Mouse (Mus musculus) lung, postnatal 10 days (tissue): ENCODE results near the gene Prss29.

Source experiments
- DNase-seq: peaks from one replicate; pipeline ENCODE4 v3.0.0; 2021

The Prss29 gene

GRCm38 (mm10) chr17:25318354-25318753 lies at the start of gene Prss29:
Gene Prss29, plus strand, starts transcription at chr17:25318654.
- no peak for DNase-seq

- no peak for DNase-seq
Measured at GRCm38 (mm10) chr17:25270795-25271335, 47.6 kb upstream of the Prss29 start.

GRCm38 (mm10) chr17:25272326-25272725 lies 46.1 kb upstream of the Prss29 start:
- peak; percentile 44 for DNase-seq

GRCm38 (mm10) chr17:25272951-25273705 lies 45.3 kb upstream of the Prss29 start:
- peak; percentile 91 for DNase-seq

GRCm38 (mm10) chr17:25273706-25274501 lies 44.5 kb upstream of the Prss29 start:
- DNase-seq: peak; percentile 97

- DNase-seq: no peak
Measured at GRCm38 (mm10) chr17:25274571-25275346, 43.7 kb upstream of the Prss29 start, which contains the start of gene Ube2i. Gene Ube2i, minus strand, starts transcription at chr17:25274622.

GRCm38 (mm10) chr17:25275833-25276232 lies 42.6 kb upstream of the Prss29 start:
- DNase-seq: no peak

- DNase-seq: peak; percentile 77
Measured at GRCm38 (mm10) chr17:25282133-25282532, 36.3 kb upstream of the Prss29 start.

GRCm38 (mm10) chr17:25285033-25285432 lies 33.4 kb upstream of the Prss29 start:
- DNase-seq: peak; percentile 83

- peak; percentile 64 for DNase-seq
Measured at GRCm38 (mm10) chr17:25288842-25289241, 29.6 kb upstream of the Prss29 start.

- DNase-seq: no peak
Measured at GRCm38 (mm10) chr17:25290411-25290810, 28.0 kb upstream of the Prss29 start.

- no peak for DNase-seq
Measured at GRCm38 (mm10) chr17:25293495-25293894, 25.0 kb upstream of the Prss29 start.

- DNase-seq: no peak
Measured at GRCm38 (mm10) chr17:25294111-25294510, 24.3 kb upstream of the Prss29 start.

- no peak for DNase-seq
Measured at GRCm38 (mm10) chr17:25298094-25298493, 20.4 kb upstream of the Prss29 start, which contains the start of gene Prss34. Gene Prss34, plus strand, starts transcription at chr17:25298394.

- DNase-seq: no peak
Measured at GRCm38 (mm10) chr17:25308346-25308745, 10.1 kb upstream of the Prss29 start, which contains the start of gene Prss28. Gene Prss28, plus strand, starts transcription at chr17:25308646.

- DNase-seq: no peak
Measured at GRCm38 (mm10) chr17:25320819-25321218, 2.4 kb downstream of the Prss29 start.

GRCm38 (mm10) chr17:25322930-25323329 lies 4.5 kb downstream of the Prss29 start:
- DNase-seq: no peak

- DNase-seq: no peak
Measured at GRCm38 (mm10) chr17:25332321-25332720, 13.9 kb downstream of the Prss29 start.

GRCm38 (mm10) chr17:25333943-25334342 lies 15.5 kb downstream of the Prss29 start:
- DNase-seq: peak; percentile 53

- DNase-seq: no peak
Measured at GRCm38 (mm10) chr17:25338218-25338617, 19.8 kb downstream of the Prss29 start.

GRCm38 (mm10) chr17:25340003-25340402 lies 21.5 kb downstream of the Prss29 start:
- no peak for DNase-seq

GRCm38 (mm10) chr17:25341490-25341889 lies 23.0 kb downstream of the Prss29 start:
- DNase-seq: no peak

- DNase-seq: no peak
Measured at GRCm38 (mm10) chr17:25345462-25345861, 27.0 kb downstream of the Prss29 start, which contains the start of gene Tpsab1. Gene Tpsab1, minus strand, starts transcription at chr17:25345562.
